Mouse (Mus musculus): ENCODE measurements around the gene Zswim3. TPM values are rescaled to one million over a fixed set of nuclear protein-coding genes. Genes with fewer than 3 reads are reported as not detected.

The Zswim3 gene
- polyA plus RNA-seq, 1 experiment from 2014 or later: 13.3 TPM

GRCm38 (mm10) chr2:164868491-164868890 is 63.6 kb downstream of the Zswim3 start:
- H3K27ac ChIP-seq (ENCODE audit: low read depth, low read length): no peak overlapping the region
- 81% methylated on average over 7 of the region's 7 CpGs for WGBS
- no peak overlapping the region for H3K9ac ChIP-seq (ENCODE audit: low read depth, low read length)
- H3K4me3 ChIP-seq (ENCODE audit: low read depth, low read length): no peak overlapping the region
- no peaks in the 10 kb centered on the region for H3K27me3 ChIP-seq (ENCODE audit: control insufficient read depth, insufficient read depth, low read length)
- H3K36me3 ChIP-seq (ENCODE audit: control insufficient read depth, insufficient read depth, low read length): no peaks in the 10 kb centered on the region
- DNase-seq (ENCODE audit: low spot score) (no peak), ATAC-seq (ENCODE audit: low FRiP score) (no peak)
- H3K9me3 ChIP-seq (ENCODE audit: control insufficient read depth, low read length): peaks cover 5% of the 10 kb centered on the region; the same call in 1 of the 2 replicates
- H3K4me2 ChIP-seq (replicated peaks; ENCODE audit: low read depth, low read length): no peak overlapping the region
- H3K4me1 ChIP-seq (replicated peaks; ENCODE audit: control insufficient read depth, insufficient read depth, low read length): no peaks in the 10 kb centered on the region

Other genes starting within 250 kb of the Zswim3 start
- 22.9 TPM in 2 replicates for gene Wfdc2, start 242.7 kb upstream of the Zswim3 start, polyA plus RNA-seq (2014; fragmentation: Nextera tagmentation; extraction: Ambion mirVana)
- not detected in 2 replicates for gene Spint3, start 231.6 kb upstream of the Zswim3 start, polyA plus RNA-seq (2014; fragmentation: Nextera tagmentation; extraction: Ambion mirVana)
- gene Wfdc6a, start 219.7 kb upstream of the Zswim3 start, polyA plus RNA-seq (2014; fragmentation: Nextera tagmentation; extraction: Ambion mirVana): not detected in 2 replicates
- gene Eppin, start 211.5 kb upstream of the Zswim3 start, polyA plus RNA-seq (2014; fragmentation: Nextera tagmentation; extraction: Ambion mirVana): not detected in 2 replicates
- gene Wfdc6b, start 191.6 kb upstream of the Zswim3 start, polyA plus RNA-seq (2014; fragmentation: Nextera tagmentation; extraction: Ambion mirVana): not detected in 2 replicates
- gene Wfdc8, start 191.5 kb upstream of the Zswim3 start, polyA plus RNA-seq (2014; fragmentation: Nextera tagmentation; extraction: Ambion mirVana): not detected in 2 replicates
- not detected in 2 replicates for gene Wfdc16, start 166.3 kb upstream of the Zswim3 start, polyA plus RNA-seq (2014; fragmentation: Nextera tagmentation; extraction: Ambion mirVana)
- not detected in 2 replicates for gene Wfdc10, start 149.1 kb upstream of the Zswim3 start, polyA plus RNA-seq (2014; fragmentation: Nextera tagmentation; extraction: Ambion mirVana)
- not detected in 2 replicates for gene Wfdc9, start 148.5 kb upstream of the Zswim3 start, polyA plus RNA-seq (2014; fragmentation: Nextera tagmentation; extraction: Ambion mirVana)
- gene Wfdc11, start 131.0 kb upstream of the Zswim3 start, polyA plus RNA-seq (2014; fragmentation: Nextera tagmentation; extraction: Ambion mirVana): not detected in 2 replicates
- gene Wfdc13, start 120.0 kb upstream of the Zswim3 start, polyA plus RNA-seq (2014; fragmentation: Nextera tagmentation; extraction: Ambion mirVana): 0.24 TPM in 1 of 2 replicates, not detected in the other
- gene Spint4, start 106.6 kb upstream of the Zswim3 start, polyA plus RNA-seq (2014; fragmentation: Nextera tagmentation; extraction: Ambion mirVana): not detected in 2 replicates
- not detected in 2 replicates for gene Spint5, start 89.8 kb upstream of the Zswim3 start, polyA plus RNA-seq (2014; fragmentation: Nextera tagmentation; extraction: Ambion mirVana)
- 0.53 and 1.0 TPM in 2 replicates for gene Wfdc3, start 59.2 kb upstream of the Zswim3 start, polyA plus RNA-seq (2014; fragmentation: Nextera tagmentation; extraction: Ambion mirVana)
- gene Dnttip1, start 59.1 kb upstream of the Zswim3 start, polyA plus RNA-seq (2014; fragmentation: Nextera tagmentation; extraction: Ambion mirVana): 79.4 and 81.5 TPM in 2 replicates
- 498 and 520 TPM in 2 replicates for gene Ube2c, start 35.2 kb upstream of the Zswim3 start, polyA plus RNA-seq (2014; fragmentation: Nextera tagmentation; extraction: Ambion mirVana)
- 4.8 and 7.1 TPM in 2 replicates for gene Tnnc2, start 25.1 kb upstream of the Zswim3 start, polyA plus RNA-seq (2014; fragmentation: Nextera tagmentation; extraction: Ambion mirVana)
- 8.6 and 11.6 TPM in 2 replicates for gene Snx21, start 19.3 kb upstream of the Zswim3 start, polyA plus RNA-seq (2014; fragmentation: Nextera tagmentation; extraction: Ambion mirVana)
- gene Acot8, start 216 bp upstream of the Zswim3 start, polyA plus RNA-seq (2014; fragmentation: Nextera tagmentation; extraction: Ambion mirVana): 11.9 and 12.8 TPM in 2 replicates
- 22.9 and 23.0 TPM in 2 replicates for gene Zswim1, start 17.6 kb downstream of the Zswim3 start, polyA plus RNA-seq (2014; fragmentation: Nextera tagmentation; extraction: Ambion mirVana)
- gene Spata25, start 23.4 kb downstream of the Zswim3 start, polyA plus RNA-seq (2014; fragmentation: Nextera tagmentation; extraction: Ambion mirVana): not detected in 2 replicates
- 85.7 and 92.0 TPM in 2 replicates for gene Ctsa, start 27.8 kb downstream of the Zswim3 start, polyA plus RNA-seq (2014; fragmentation: Nextera tagmentation; extraction: Ambion mirVana)
- gene Neurl2, start 28.4 kb downstream of the Zswim3 start, polyA plus RNA-seq (2014; fragmentation: Nextera tagmentation; extraction: Ambion mirVana): 3.0 and 4.4 TPM in 2 replicates
- 62.2 and 67.6 TPM in 2 replicates for gene Pltp, start 52.6 kb downstream of the Zswim3 start, polyA plus RNA-seq (2014; fragmentation: Nextera tagmentation; extraction: Ambion mirVana)
- gene Pcif1, start 74.2 kb downstream of the Zswim3 start, polyA plus RNA-seq (2014; fragmentation: Nextera tagmentation; extraction: Ambion mirVana): 58.1 and 60.0 TPM in 2 replicates
- gene Zfp335, start 106.7 kb downstream of the Zswim3 start, polyA plus RNA-seq (2014; fragmentation: Nextera tagmentation; extraction: Ambion mirVana): 8.6 and 8.8 TPM in 2 replicates
- gene Mmp9, start 135.7 kb downstream of the Zswim3 start, polyA plus RNA-seq (2014; fragmentation: Nextera tagmentation; extraction: Ambion mirVana): 1.3 TPM in 2 replicates
- gene Slc12a5, start 155.7 kb downstream of the Zswim3 start, polyA plus RNA-seq (2014; fragmentation: Nextera tagmentation; extraction: Ambion mirVana): 7.4 and 7.5 TPM in 2 replicates
- gene Ncoa5, start 229.8 kb downstream of the Zswim3 start, polyA plus RNA-seq (2014; fragmentation: Nextera tagmentation; extraction: Ambion mirVana): 79.0 and 79.5 TPM in 2 replicates